Mouse (Mus musculus): ENCODE measurements around the gene Ablim2. TPM values are rescaled to one million over a fixed set of nuclear protein-coding genes. Genes with fewer than 3 reads are reported as not detected.

The Ablim2 gene
- polyA plus RNA-seq, 1 experiment from 2014 or later = 1.3 TPM

DNA sequence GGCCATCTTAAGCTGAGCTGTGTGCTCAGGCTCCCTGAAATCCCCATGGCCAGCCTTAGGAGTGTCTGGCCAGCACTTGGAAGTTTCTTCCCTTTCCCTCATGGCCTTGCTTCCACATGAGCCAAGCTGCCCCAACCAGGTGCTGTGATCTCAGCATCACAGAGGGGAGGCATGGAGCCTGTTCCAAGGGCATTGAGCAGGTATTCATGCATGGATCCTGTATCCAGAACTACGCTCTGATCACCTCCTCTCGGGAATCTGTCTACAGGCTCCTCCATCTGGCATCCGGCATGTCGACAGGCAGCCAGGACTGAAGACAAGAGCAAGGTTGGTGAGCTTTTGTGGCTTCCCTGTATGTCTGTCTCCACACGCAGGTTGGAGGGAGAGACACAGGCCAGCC lies 70.2 kb downstream of the Ablim2 start:
- 87% methylated on average over 5 of the region's 5 CpGs for WGBS

GRCm38 (mm10) chr5:35830101-35830500 lies 72.4 kb downstream of the Ablim2 start:
- no peak overlapping the region for H3K27ac ChIP-seq
- no peaks in the 10 kb centered on the region for H3K9me3 ChIP-seq
- no peak overlapping the region for H3K9ac ChIP-seq
- no peak overlapping the region for H3K4me2 ChIP-seq
- 83% methylated on average over 3 of the region's 3 CpGs for WGBS
- H3K4me1 ChIP-seq = peaks cover 8% of the 10 kb centered on the region; the same call in 1 of the 2 replicates
- H3K4me3 ChIP-seq (replicated peaks) = no peak overlapping the region
- H3K27me3 ChIP-seq = 0 out of 2 replicates have a peak, but pooled peaks cover 4% of the 10 kb centered on the region
- no peaks in the 10 kb centered on the region for H3K36me3 ChIP-seq (replicated peaks)
- no peak for ATAC-seq (ENCODE audit: low FRiP score)

More for the DNA sequence above, 70.2 kb downstream of the Ablim2 start:
- no peaks in the 10 kb centered on the region for H3K36me3 ChIP-seq (replicated peaks)
- no peak overlapping the region for H3K9ac ChIP-seq
- H3K9me3 ChIP-seq = no peaks in the 10 kb centered on the region
- no peak for ATAC-seq (ENCODE audit: low FRiP score)
- H3K27me3 ChIP-seq = no peaks in the 10 kb centered on the region
- no peak overlapping the region for H3K4me2 ChIP-seq
- H3K4me3 ChIP-seq (replicated peaks) = no peak overlapping the region
- H3K27ac ChIP-seq = no peak overlapping the region
- peaks cover 8% of the 10 kb centered on the region; the same call in 1 of the 2 replicates for H3K4me1 ChIP-seq

DNA sequence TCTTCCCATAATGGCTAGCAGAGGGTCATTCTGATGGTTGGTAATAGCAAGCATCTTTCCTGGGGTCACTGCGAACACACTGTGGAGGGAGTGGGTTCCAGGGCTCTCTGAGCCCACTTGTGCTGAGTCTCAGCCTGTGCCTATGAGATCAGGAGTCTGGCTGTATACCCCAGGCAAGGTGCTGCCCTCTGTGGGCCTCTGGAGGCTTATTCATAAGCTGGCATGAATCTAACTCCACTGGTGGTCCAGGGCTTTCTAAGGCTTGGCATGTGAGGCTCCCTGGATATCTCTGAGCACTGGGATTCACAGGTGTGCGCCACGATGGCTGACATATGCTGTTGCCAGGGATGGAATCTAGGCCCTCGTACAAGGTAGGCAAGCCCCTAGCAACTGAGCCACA lies 76.2 kb downstream of the Ablim2 start:
- Histone ChIP-seq H3K27ac (no peak overlapping the region), H3K4me2 (no peak overlapping the region), H3K9me3 (no peaks in the 10 kb centered on the region), H3K9ac (no peak overlapping the region), H3K4me1 (no peaks in the 10 kb centered on the region; the same call in 1 of the 2 replicates), H3K36me3 (replicated peaks) (no peaks in the 10 kb centered on the region), H3K27me3 (0 out of 2 replicates have a peak, but pooled peaks cover 4% of the 10 kb centered on the region), H3K4me3 (replicated peaks) (no peak overlapping the region)
- no peak for ATAC-seq (ENCODE audit: low FRiP score)
- 88% methylated on average over 4 of the region's 4 CpGs for WGBS

- no peak overlapping the region for H3K9ac ChIP-seq
- no peaks in the 10 kb centered on the region; the same call in 1 of the 2 replicates for H3K4me1 ChIP-seq
- no peak overlapping the region for H3K27ac ChIP-seq
- H3K9me3 ChIP-seq = no peaks in the 10 kb centered on the region
- 0 out of 2 replicates have a peak, but pooled peaks cover 4% of the 10 kb centered on the region for H3K27me3 ChIP-seq
- whole genome bisulfite sequencing = 90% methylated on average over 15 of the region's 15 CpGs
- no peak for ATAC-seq (ENCODE audit: low FRiP score)
- no peak overlapping the region for H3K4me3 ChIP-seq (replicated peaks)
- no peaks in the 10 kb centered on the region for H3K36me3 ChIP-seq (replicated peaks)
- H3K4me2 ChIP-seq = no peak overlapping the region
Measured at GRCm38 (mm10) chr5:35836992-35837391, 79.3 kb downstream of the Ablim2 start.

DNA sequence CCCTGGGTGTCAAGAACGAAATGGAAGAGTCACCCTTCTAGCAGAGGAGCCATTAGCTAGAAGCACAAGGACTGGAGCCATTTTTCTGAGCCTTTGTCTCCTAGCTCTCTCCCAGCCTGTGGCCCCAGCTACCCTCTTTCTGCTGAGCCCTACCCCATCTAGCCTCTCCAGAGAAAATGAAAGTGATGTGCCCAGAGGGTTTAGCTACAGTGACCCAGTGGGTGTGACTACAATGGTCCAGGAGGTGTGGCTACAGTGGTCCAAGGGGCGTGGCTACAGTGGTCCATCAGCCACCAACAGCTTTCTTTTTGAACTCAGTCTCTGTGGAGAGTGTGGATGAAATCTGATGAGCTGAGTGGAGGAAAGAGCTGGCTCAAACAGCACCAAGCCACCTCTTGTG lies 81.6 kb downstream of the Ablim2 start:
- 0 out of 2 replicates have a peak, but pooled peaks cover 4% of the 10 kb centered on the region for H3K27me3 ChIP-seq
- H3K4me3 ChIP-seq (replicated peaks) = no peak overlapping the region
- H3K9me3 ChIP-seq = no peaks in the 10 kb centered on the region
- H3K4me1 ChIP-seq = no peaks in the 10 kb centered on the region; the same call in 1 of the 2 replicates
- 58% methylated on average over 2 of the region's 2 CpGs for WGBS
- no peak overlapping the region for H3K4me2 ChIP-seq
- no peak overlapping the region for H3K27ac ChIP-seq
- H3K9ac ChIP-seq = no peak overlapping the region
- ATAC-seq (ENCODE audit: low FRiP score) = no peak
- H3K36me3 ChIP-seq (replicated peaks) = no peaks in the 10 kb centered on the region

DNA sequence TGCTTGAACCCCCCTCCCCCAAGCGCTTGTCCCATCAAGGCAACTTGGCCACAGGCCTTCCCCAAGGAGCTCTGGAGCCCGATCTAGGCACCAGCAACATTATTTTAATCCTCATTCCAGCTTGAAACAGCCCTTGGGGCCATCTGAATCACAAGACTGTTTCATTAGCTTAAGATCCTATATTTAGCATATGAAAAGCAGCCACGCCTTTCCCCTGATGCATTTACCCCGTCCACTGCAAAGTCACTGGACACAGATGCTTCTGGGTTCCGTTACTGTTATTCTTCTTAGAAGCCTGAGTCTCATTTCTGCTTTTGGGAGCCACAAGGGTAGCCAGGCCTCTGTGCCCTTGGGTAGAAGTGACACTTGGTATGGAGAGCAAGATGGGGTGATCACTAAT lies 93.8 kb downstream of the Ablim2 start:
- peak overlapping the region; percentile 2; the same call in 1 of the 2 replicates for H3K27ac ChIP-seq
- H3K36me3 ChIP-seq (replicated peaks) = no peaks in the 10 kb centered on the region
- no peak overlapping the region for H3K4me3 ChIP-seq (replicated peaks)
- WGBS = 48% methylated on average over 5 of the region's 5 CpGs
- no peak for ATAC-seq (ENCODE audit: low FRiP score)
- no peak overlapping the region for H3K9ac ChIP-seq
- no peaks in the 10 kb centered on the region for H3K9me3 ChIP-seq
- H3K4me2 ChIP-seq = no peak overlapping the region
- peaks cover 10% of the 10 kb centered on the region for H3K4me1 ChIP-seq
- H3K27me3 ChIP-seq = no peaks in the 10 kb centered on the region

GRCm38 (mm10) chr5:35853463-35853862 lies 95.8 kb downstream of the Ablim2 start:
- 90% methylated on average over 4 of the region's 4 CpGs for WGBS
- Histone ChIP-seq H3K27me3 (peaks cover 1% of the 10 kb centered on the region; the same call in 1 of the 2 replicates), H3K27ac (no peak overlapping the region), H3K9me3 (no peaks in the 10 kb centered on the region), H3K4me1 (peaks cover 15% of the 10 kb centered on the region), H3K4me3 (replicated peaks) (no peak overlapping the region), H3K9ac (no peak overlapping the region), H3K36me3 (replicated peaks) (no peaks in the 10 kb centered on the region), H3K4me2 (no peak overlapping the region)
- no peak for ATAC-seq (ENCODE audit: low FRiP score)

DNA sequence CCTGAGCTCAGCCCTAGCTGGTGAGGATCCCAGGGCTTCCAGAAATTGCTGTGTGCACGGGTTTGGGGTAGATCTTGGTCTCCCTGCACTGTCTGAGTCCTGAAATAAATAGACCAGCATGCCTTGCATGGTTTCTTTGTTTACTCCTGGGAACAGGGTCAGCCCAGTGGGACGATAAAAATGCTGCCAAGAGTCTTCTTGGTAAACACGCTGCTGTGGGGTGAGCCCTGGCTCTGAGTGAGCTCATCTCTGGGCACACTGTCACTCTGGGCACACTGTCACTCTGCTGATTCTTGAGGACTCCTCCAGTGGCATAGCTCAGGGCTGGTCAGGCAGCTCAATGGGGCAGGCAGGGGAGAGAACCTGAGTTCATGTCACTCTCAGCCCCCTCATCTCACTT lies 98.6 kb downstream of the Ablim2 start:
- H3K27me3 ChIP-seq = peaks cover 14% of the 10 kb centered on the region; the same call in 1 of the 2 replicates
- H3K9me3 ChIP-seq = no peaks in the 10 kb centered on the region
- H3K4me3 ChIP-seq (replicated peaks) = no peak overlapping the region
- H3K4me2 ChIP-seq = no peak overlapping the region
- no peaks in the 10 kb centered on the region for H3K36me3 ChIP-seq (replicated peaks)
- H3K9ac ChIP-seq = no peak overlapping the region
- 42% methylated on average over 3 of the region's 3 CpGs for WGBS
- H3K4me1 ChIP-seq = peaks cover 9% of the 10 kb centered on the region
- no peak for ATAC-seq (ENCODE audit: low FRiP score)
- H3K27ac ChIP-seq = no peak overlapping the region

DNA sequence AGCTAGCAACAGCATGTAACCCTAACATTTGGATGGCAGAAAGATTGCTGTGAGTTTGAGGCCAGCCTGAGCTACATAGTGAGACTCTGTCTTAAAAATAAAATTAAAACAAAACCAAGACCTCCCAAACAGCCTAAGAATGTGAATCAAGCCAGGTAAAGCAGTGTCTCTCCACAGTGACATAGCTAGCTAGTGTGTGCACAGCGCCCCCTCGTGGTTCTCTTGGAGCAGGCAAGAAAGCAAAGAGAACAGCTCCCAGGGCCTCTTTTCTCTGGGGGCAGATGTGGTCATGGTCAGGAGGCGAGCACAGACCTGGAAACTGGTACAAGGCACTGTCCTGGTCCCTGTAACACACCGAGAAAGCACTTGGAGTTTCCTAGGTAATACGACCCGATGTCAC lies 100.4 kb downstream of the Ablim2 start:
- no peak for ATAC-seq (ENCODE audit: low FRiP score)
- H3K4me1 ChIP-seq = 0 out of 2 replicates have a peak, but pooled peaks cover 5% of the 10 kb centered on the region
- no peak overlapping the region for H3K27ac ChIP-seq
- no peak overlapping the region for H3K9ac ChIP-seq
- no peak overlapping the region for H3K4me2 ChIP-seq
- no peaks in the 10 kb centered on the region for H3K36me3 ChIP-seq (replicated peaks)
- H3K27me3 ChIP-seq = peaks cover 14% of the 10 kb centered on the region; the same call in 1 of the 2 replicates
- WGBS = 22% methylated on average over 6 of the region's 6 CpGs
- H3K9me3 ChIP-seq = no peaks in the 10 kb centered on the region
- no peak overlapping the region for H3K4me3 ChIP-seq (replicated peaks)

- H3K4me3 ChIP-seq (replicated peaks) = no peak overlapping the region
- H3K27ac ChIP-seq = no peak overlapping the region
- no peaks in the 10 kb centered on the region for H3K9me3 ChIP-seq
- no peak overlapping the region for H3K9ac ChIP-seq
- WGBS = 100% methylated on average over 2 of the region's 2 CpGs
- 0 out of 2 replicates have a peak, but pooled peaks cover 5% of the 10 kb centered on the region for H3K4me1 ChIP-seq
- H3K36me3 ChIP-seq (replicated peaks) = no peaks in the 10 kb centered on the region
- no peak overlapping the region for H3K4me2 ChIP-seq
- no peak for ATAC-seq (ENCODE audit: low FRiP score)
- peaks cover 14% of the 10 kb centered on the region; the same call in 1 of the 2 replicates for H3K27me3 ChIP-seq
Measured at GRCm38 (mm10) chr5:35861456-35861855, 103.8 kb downstream of the Ablim2 start.

DNA sequence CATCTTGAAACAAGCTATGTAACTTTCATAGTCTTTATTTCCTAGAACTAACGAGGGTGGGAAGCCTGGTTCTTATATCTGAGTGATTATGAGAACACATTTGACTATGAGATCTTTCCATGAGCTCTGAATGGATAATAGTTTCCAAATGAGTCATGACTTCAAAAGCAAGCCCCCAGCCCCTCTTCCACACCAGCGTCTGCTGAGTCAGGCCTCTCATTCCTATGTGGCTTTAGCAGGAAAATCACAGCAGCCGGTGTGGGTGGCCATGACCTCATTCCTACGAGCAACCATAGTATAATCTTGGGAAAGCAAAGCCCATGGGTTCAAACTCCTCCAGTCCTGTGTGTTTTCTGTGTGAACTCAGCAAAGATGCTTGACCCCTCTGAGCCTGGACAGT lies 112.3 kb downstream of the Ablim2 start:
- H3K27me3 ChIP-seq = no peaks in the 10 kb centered on the region
- H3K9me3 ChIP-seq = no peaks in the 10 kb centered on the region
- no peak overlapping the region for H3K4me3 ChIP-seq (replicated peaks)
- peaks cover 9% of the 10 kb centered on the region for H3K4me1 ChIP-seq
- no peaks in the 10 kb centered on the region for H3K36me3 ChIP-seq (replicated peaks)
- H3K27ac ChIP-seq = no peak overlapping the region
- no peak overlapping the region for H3K9ac ChIP-seq
- 72% methylated on average over 4 of the region's 4 CpGs for WGBS
- no peak for ATAC-seq (ENCODE audit: low FRiP score)
- H3K4me2 ChIP-seq = no peak overlapping the region

DNA sequence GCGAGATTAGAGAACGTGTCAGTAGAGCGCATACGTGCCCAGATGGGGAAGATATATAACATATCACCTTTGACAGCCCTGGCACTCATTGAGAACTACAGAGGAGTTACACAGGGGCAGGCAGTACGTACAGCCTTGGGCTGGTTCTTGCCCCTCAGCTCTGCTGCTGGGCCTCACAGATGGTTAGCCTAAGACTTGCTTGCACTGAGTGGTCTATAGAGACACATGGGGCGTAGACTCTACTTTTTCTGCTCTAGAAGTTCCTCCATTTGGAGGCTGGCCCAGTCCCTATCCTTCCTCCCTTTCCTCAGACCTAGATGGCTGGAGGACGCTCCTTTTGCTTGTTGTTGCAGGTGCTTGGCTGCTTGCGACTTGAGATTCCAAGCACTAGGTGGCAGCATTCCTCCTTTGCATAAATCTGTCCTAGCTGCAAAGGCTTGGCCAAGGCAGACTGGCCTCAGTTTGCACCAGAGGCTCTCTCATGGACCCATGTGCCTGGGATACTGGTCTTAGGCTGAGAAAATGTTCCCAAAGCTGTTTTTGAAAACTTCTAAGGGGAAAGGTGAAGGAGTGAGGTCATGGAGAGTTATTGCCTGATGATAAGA lies 112.8 kb downstream of the Ablim2 start:
- no peak overlapping the region for H3K4me3 ChIP-seq (replicated peaks)
- peaks cover 9% of the 10 kb centered on the region for H3K4me1 ChIP-seq
- WGBS = 56% methylated on average over 8 of the region's 8 CpGs
- H3K9ac ChIP-seq = no peak overlapping the region
- peak; percentile 70 for ATAC-seq (ENCODE audit: low FRiP score)
- H3K9me3 ChIP-seq = no peaks in the 10 kb centered on the region
- no peak overlapping the region for H3K4me2 ChIP-seq
- H3K36me3 ChIP-seq (replicated peaks) = no peaks in the 10 kb centered on the region
- H3K27ac ChIP-seq = no peak overlapping the region
- H3K27me3 ChIP-seq = no peaks in the 10 kb centered on the region

- no peaks in the 10 kb centered on the region for H3K27me3 ChIP-seq
- no peaks in the 10 kb centered on the region for H3K9me3 ChIP-seq
- H3K4me3 ChIP-seq (replicated peaks) = no peak overlapping the region
- no peak overlapping the region for H3K4me2 ChIP-seq
- H3K4me1 ChIP-seq = peaks cover 9% of the 10 kb centered on the region
- no peaks in the 10 kb centered on the region for H3K36me3 ChIP-seq (replicated peaks)
- no peak for ATAC-seq (ENCODE audit: low FRiP score)
- 41% methylated on average over 4 of the region's 4 CpGs for WGBS
- no peak overlapping the region for H3K27ac ChIP-seq
- H3K9ac ChIP-seq = no peak overlapping the region
Measured at GRCm38 (mm10) chr5:35873382-35873781, 115.7 kb downstream of the Ablim2 start.

Data from forebrain, embryonic 12.5 days (tissue).